Mouse (Mus musculus) T-helper 17 cell (primary cell): Measurements from ENCODE around the gene Pik3c2g.
"Not testable (repeated sequence)": the region's sequence is repeated elsewhere in the genome, so short reads cannot be mapped to it uniquely, and the experiment has no call there.

Experiments used
- in situ Hi-C, 2 experiments: fragments of 300-600 bp; cut with MboI, MseI; formaldehyde crosslinking; loops; 1 replicate in 1 of 2; 2 replicates in 1 of 2; pipeline ENCODE4 v1.15.1; 2025; ENCODE audit warnings: high pct_unique_total_duplicates in 2 of 2

Gene Pik3c2g

GRCm38 (mm10) chr6:139907138-139907537 lies 320.1 kb downstream of the Pik3c2g start:
- in situ Hi-C loops, result no loop called here

- in situ Hi-C loops, result no loop called here
Measured at GRCm38 (mm10) chr6:139908997-139909669, 322.1 kb downstream of the Pik3c2g start.

GRCm38 (mm10) chr6:139928766-139929165 lies 341.7 kb downstream of the Pik3c2g start:
- in situ Hi-C loops, result no loop called here

- in situ Hi-C loops, result no loop called here
Measured at GRCm38 (mm10) chr6:139934861-139935260, 347.8 kb downstream of the Pik3c2g start.

GRCm38 (mm10) chr6:139937581-139937980 lies 350.6 kb downstream of the Pik3c2g start:
- in situ Hi-C loops, result not testable (repeated sequence)

- in situ Hi-C loops, result no loop called here
Measured at GRCm38 (mm10) chr6:139947106-139947879, 360.3 kb downstream of the Pik3c2g start.

GRCm38 (mm10) chr6:139953596-139953995 lies 366.6 kb downstream of the Pik3c2g start:
- in situ Hi-C loops, result no loop called here

GRCm38 (mm10) chr6:139957531-139958241 lies 370.7 kb downstream of the Pik3c2g start:
- in situ Hi-C loops, result no loop called here

GRCm38 (mm10) chr6:139963775-139964174 lies 376.8 kb downstream of the Pik3c2g start:
- in situ Hi-C loops, result no loop called here

GRCm38 (mm10) chr6:139964895-139965294 lies 377.9 kb downstream of the Pik3c2g start:
- in situ Hi-C loops, result no loop called here

GRCm38 (mm10) chr6:139966684-139967083 lies 379.7 kb downstream of the Pik3c2g start:
- in situ Hi-C loops, result no loop called here

GRCm38 (mm10) chr6:139971608-139972298 lies 384.7 kb downstream of the Pik3c2g start:
- in situ Hi-C loops, result no loop called here

- in situ Hi-C loops, result no loop called here
Measured at GRCm38 (mm10) chr6:139974668-139975067, 387.6 kb downstream of the Pik3c2g start.

GRCm38 (mm10) chr6:139978114-139978513 lies 391.1 kb downstream of the Pik3c2g start:
- in situ Hi-C loops, result no loop called here

GRCm38 (mm10) chr6:139981061-139981460 lies 394.0 kb downstream of the Pik3c2g start:
- in situ Hi-C loops, result loop anchor here in 1 of 2 experiments (10.0 kb wide), 1 partner anchor 336 kb away; no protein-coding TSS in a partner anchor

- in situ Hi-C loops, result loop anchor here in 1 of 2 experiments (10.0 kb wide), 1 partner anchor 339 kb away; no protein-coding TSS in a partner anchor
Measured at GRCm38 (mm10) chr6:139984069-139984468, 397.0 kb downstream of the Pik3c2g start.

GRCm38 (mm10) chr6:139986564-139986963 lies 399.5 kb downstream of the Pik3c2g start:
- in situ Hi-C loops, result loop anchor here in 1 of 2 experiments (10.0 kb wide), 1 partner anchor 342 kb away; no protein-coding TSS in a partner anchor

- in situ Hi-C loops, result loop anchor here in 1 of 2 experiments (10.0 kb wide), 1 partner anchor 344 kb away; no protein-coding TSS in a partner anchor
Measured at GRCm38 (mm10) chr6:139989075-139989474, 402.1 kb downstream of the Pik3c2g start.

GRCm38 (mm10) chr6:139989597-139989996 lies 402.6 kb downstream of the Pik3c2g start:
- in situ Hi-C loops, result loop anchor here in 1 of 2 experiments (10.0 kb wide), 1 partner anchor 345 kb away; no protein-coding TSS in a partner anchor

GRCm38 (mm10) chr6:140005181-140005580 lies 418.2 kb downstream of the Pik3c2g start:
- in situ Hi-C loops, result no loop called here
